Mouse (Mus musculus) cerebellum, adult 2 months (tissue): Measurements from ENCODE around the gene Srm. TPM values are rescaled to one million over a fixed set of nuclear protein-coding genes. Genes with fewer than 3 reads are reported as not detected.

Experiments
- DNase-seq, 2 experiments: peaks; one replicate each; pipeline ENCODE4 v3.0.0; 2021
- H3K27ac ChIP-seq: fragments of 200-500 bp; 2 replicates; pipeline ENCODE4 v1.5.1; 2012; ENCODE audit warnings: low read length, control low read depth, inconsistent platforms; ENCODE audit not compliant: insufficient read depth
- H3K27me3 ChIP-seq: fragments of 200-500 bp; 2 replicates; pipeline ENCODE4 v1.6.1; 2012; ENCODE audit warnings: inconsistent platforms, mild to moderate bottlenecking, low read length, moderate library complexity; ENCODE audit not compliant: control insufficient read depth, insufficient read depth
- H3K4me1 ChIP-seq: fragments of 200-500 bp; 2 replicates; pipeline ENCODE4 v1.6.1; 2011; ENCODE audit warnings: low read length; ENCODE audit not compliant: control insufficient read depth, insufficient read depth
- H3K4me3 ChIP-seq: fragments of 200-500 bp; replicated peaks from 2 replicates; pipeline ENCODE3; 2011; ENCODE audit warnings: mild to moderate bottlenecking, low read depth, low read length, control low read depth; ENCODE audit not compliant: insufficient read depth
- CTCF ChIP-seq: fragments of 200-500 bp; IDR thresholded peaks from 2 replicates; pipeline ENCODE4 v1.5.1; 2011; ENCODE audit warnings: low read depth, mild to moderate bottlenecking, control low read depth, low read length, moderate library complexity, borderline replicate concordance; ENCODE audit not compliant: insufficient read depth
- POLR2A ChIP-seq: fragments of 200-500 bp; IDR thresholded peaks from 2 replicates; pipeline ENCODE4 v1.6.1; 2011; ENCODE audit warnings: low read length, control low read depth, borderline replicate concordance; ENCODE audit not compliant: insufficient read depth
- WGBS: fragments of 180-500 bp; shearing (Covaris S2); methylation state at CpG from one replicate; pipeline ENCODE4 v1.1.7; 2018; 5-methylcytosine and 5-hydroxymethylcytosine counted together
- polyA plus RNA-seq: library from polyadenylated mRNA; depleted of rRNA; stranded (reverse); fragments of >200 nt; gene quantifications from 2 replicates; pipeline ENCODE4 v1.2.3, GENCODE M21; 2012; rRNA removed

Gene Srm
- 68.9 and 75.8 TPM in 2 replicates for polyA plus RNA-seq

DNA sequence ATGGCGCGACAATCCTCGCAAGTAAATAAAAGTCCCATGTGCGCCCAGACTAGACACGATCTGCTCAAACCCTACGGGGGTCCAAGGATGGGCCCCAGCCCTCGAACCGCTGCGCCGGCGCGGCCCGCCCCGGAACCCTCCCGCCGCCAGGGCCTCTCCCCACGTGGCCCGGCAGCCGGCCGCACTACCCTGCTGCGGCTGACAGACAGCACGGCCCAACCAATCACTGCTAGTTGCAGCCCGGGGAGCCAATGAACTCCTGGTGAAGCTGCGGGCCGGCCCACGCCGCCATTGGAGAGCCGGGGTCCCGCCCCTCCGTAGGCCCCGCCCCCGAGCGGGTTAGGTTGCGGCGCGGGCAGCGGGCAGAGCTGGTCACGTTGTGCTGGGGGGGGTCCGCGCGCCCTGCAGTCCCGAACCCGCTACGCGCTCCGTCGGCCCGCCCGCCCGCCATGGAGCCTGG, at the start of gene Srm:
Srm (plus strand) TSS at position 333 of the 460 bp plus-strand sequence.
- H3K27ac ChIP-seq, result peak within 1 kb of the TSS; percentile 75
- H3K4me1 ChIP-seq, result peaks cover 20% of the 10 kb centered on the region
- peak; percentile 96 to 99 for DNase-seq
- TF ChIP-seq CTCF (no peak), POLR2A (peak; percentile 20; the same call in 1 of the 2 replicates)
- H3K4me3 ChIP-seq, result peak within 1 kb of the TSS; percentile 99
- under 1% methylated on average over 46 of the region's 50 CpGs for WGBS
- no peaks in the 10 kb centered on the region for H3K27me3 ChIP-seq

DNA sequence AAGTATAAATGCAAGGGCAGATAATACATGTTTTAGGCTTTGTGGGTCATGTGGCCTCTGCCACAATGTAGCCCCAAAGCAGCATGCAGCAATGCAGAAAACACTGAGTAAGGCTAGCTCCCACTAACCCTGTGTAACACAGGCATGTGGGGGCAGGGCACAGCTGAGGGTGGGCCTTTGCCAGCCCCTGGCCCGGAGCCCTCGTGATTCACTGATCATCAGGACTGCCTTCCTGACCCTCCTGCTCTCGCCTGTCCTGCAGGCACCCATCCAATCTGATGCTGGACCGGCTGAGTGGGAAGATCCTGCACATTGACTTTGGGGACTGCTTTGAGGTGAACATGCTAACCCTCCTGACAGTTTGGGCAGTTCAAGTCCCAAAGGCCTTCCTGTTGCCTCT, 42.2 kb upstream of the Srm start:
- Histone ChIP-seq H3K27me3 (no peaks in the 10 kb centered on the region), H3K4me1 (no peaks in the 10 kb centered on the region), H3K4me3 (no peak overlapping the region), H3K27ac (no peak overlapping the region)
- no peak for TF ChIP-seq POLR2A
- no peak for TF ChIP-seq CTCF
- no peak for DNase-seq
- 21% methylated on average over 4 of the region's 4 CpGs for WGBS

DNA sequence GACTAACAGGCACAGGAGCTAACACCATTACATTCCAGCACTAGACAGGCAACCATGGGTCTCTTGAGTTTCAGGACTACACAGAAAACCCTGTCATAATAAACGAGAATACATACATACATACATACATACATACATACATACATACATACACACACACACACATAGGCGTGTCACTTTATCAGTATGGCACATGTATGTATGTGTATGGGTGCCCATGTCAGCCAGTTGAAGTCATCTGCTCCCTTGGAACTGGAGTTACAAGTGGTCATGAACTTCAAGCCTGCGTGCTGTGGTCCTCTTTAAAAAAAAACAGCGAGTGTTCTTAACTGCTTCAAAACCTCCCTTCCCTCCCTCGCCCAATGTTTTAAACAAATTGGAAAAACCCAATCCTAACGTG, 33.5 kb upstream of the Srm start:
- no peaks in the 10 kb centered on the region for H3K27me3 ChIP-seq
- 25% methylated on average over 6 of the region's 6 CpGs for WGBS
- H3K4me3 ChIP-seq, result peak overlapping the region; percentile 67
- TF ChIP-seq POLR2A (no peak), CTCF (no peak)
- H3K27ac ChIP-seq, result no peak overlapping the region; the same call in 1 of the 2 replicates
- no peaks in the 10 kb centered on the region for H3K4me1 ChIP-seq
- no peak for DNase-seq

DNA sequence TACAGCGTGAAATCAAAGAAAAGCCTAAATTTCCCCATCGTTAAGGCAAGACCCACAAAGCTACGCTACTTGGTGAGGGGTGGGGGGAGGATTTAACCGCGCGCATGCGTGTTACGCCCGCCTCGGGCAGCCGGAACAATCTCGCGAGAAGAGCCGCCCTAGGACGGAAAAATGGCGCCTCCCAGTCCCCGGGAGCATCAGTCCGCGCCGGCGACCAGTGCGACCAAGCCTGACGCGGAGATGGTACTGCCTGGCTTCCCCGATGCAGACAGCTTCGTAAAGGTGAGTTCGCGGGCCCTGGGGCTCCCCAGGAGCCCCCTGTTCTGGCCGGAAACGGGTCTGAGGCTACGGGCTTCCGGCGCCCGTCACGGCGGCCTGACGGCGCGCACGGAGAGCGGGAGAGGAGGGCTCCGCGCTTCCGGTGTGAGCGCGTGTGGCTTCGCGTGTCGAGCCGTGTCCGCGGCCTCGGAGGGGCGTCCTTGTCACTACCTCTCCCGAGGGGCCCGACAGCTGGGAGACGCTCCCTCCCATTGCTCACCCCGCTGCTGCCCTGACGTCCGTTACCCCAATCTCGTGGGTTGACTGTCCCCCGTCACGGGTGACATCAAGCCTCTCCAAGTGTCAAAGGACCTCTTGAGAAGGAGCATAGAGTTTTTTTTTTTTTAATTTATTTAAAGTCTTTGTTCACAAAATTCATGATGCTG, 32.9 kb upstream of the Srm start, which contains the start of gene Exosc10:
Exosc10 (plus strand) TSS at position 133 of the 704 bp plus-strand sequence.
- DNase-seq, result peak; percentile 84 to 91
- under 1% methylated on average over 63 of the region's 63 CpGs for WGBS
- no peak for TF ChIP-seq CTCF
- peak; percentile 87; the same call in 1 of the 2 replicates for TF ChIP-seq POLR2A
- peak within 1 kb of the TSS; percentile 67 for H3K4me3 ChIP-seq
- H3K27ac ChIP-seq, result peak within 1 kb of the TSS; percentile 37
- no peaks in the 10 kb centered on the region for H3K4me1 ChIP-seq
- no peaks in the 10 kb centered on the region for H3K27me3 ChIP-seq

DNA sequence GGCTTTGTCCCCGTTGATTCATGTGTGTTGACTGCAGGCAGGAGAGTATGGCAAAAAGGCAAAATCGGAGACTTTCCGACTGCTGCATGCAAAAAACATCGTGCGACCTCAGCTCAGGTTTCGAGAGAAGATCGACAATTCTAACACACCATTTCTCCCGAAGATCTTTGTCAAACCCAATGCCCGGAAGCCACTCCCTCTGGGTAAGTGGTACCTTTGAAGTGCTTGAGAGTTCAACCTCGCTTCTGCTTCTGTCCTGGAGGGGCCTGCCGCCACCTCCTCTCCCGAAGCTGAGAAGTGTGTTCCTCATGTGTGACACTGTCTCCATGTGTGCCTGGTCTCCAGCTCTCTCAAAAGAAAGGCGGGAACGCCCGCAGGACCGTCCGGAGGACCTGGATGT, 28.6 kb upstream of the Srm start:
- Histone ChIP-seq H3K4me3 (no peak overlapping the region), H3K27me3 (no peaks in the 10 kb centered on the region), H3K27ac (no peak overlapping the region), H3K4me1 (no peaks in the 10 kb centered on the region)
- 92% methylated on average over 17 of the region's 17 CpGs for WGBS
- DNase-seq, result no peak
- no peak for TF ChIP-seq CTCF
- no peak for TF ChIP-seq POLR2A

DNA sequence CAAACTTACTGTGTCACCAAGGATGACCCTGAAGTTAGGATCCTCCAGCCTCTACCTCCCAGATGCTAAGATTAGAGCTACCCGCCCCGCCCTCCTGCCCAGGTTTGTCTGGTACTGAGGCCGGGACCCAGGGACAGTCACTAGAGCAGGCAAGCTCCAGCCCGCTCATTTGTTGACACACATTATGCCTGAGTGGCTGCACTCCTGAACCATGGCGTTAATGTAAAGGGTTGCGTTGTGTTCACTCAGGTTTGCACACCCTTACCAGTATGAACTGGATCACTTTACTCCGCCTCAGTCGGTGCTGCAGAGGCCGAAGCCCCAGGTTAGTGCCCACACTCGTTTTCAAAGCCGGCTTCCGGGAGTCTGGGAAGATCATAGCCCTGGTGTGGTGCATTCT, 27.7 kb upstream of the Srm start:
- TF ChIP-seq CTCF (no peak), POLR2A (no peak)
- Histone ChIP-seq H3K27me3 (no peaks in the 10 kb centered on the region), H3K4me3 (no peak overlapping the region), H3K27ac (no peak overlapping the region), H3K4me1 (no peaks in the 10 kb centered on the region)
- DNase-seq, result no peak
- WGBS, result 95% methylated on average over 12 of the region's 12 CpGs

DNA sequence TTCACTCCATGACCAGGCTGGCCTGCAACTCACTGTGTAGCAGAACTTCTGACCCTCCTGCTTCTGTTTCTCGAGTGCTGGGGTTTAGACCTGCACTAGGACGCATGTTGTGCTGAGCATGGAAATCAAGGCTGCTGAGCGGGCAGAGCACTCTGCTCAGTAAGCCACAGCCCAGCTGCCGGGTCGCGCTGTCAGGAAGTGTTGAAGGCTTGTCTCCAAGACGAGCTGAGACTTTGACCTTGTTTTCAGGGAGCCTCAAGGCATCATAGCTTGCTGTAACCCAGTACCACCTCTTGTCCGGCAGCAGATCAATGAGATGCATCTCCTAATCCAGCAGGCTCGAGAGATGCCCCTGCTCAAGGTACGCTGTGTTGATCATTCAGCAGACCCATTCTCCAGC, 21.2 kb upstream of the Srm start:
- Histone ChIP-seq H3K4me1 (no peaks in the 10 kb centered on the region), H3K27ac (no peak overlapping the region), H3K27me3 (no peaks in the 10 kb centered on the region), H3K4me3 (no peak overlapping the region)
- DNase-seq, result no peak
- TF ChIP-seq CTCF, result no peak
- TF ChIP-seq POLR2A, result no peak
- 88% methylated on average over 10 of the region's 10 CpGs for WGBS

DNA sequence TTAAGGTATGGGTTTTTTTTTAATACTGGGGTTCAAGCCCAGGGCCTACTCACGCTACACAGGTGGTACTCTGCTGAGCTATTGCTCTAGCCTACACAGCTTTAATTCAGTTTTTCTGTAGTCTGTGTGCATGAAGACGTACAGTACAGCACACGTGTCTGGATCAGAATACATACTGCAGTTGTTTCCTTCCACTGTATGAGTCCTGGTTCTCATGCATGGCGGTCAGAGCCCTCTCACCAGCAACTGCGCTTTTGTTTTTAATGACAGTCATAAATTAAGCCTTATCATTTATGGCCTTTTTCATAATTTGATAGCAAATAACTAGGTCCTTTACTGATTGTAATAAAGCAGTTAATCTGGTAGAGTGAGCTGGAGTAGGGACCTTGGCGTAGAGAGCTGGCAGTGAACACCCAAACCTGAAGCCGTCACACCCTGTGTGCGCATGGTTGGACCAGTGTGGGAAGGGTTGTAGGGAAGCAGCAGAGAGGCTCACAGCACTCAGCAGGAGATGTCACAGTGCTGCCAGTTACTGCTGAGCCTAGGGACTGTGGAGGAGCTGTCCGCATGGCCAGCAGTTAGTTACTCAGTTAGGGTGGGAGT, 20.5 kb upstream of the Srm start:
- H3K4me1 ChIP-seq, result no peaks in the 10 kb centered on the region
- no peak overlapping the region for H3K27ac ChIP-seq
- H3K27me3 ChIP-seq, result no peaks in the 10 kb centered on the region
- WGBS, result 65% methylated on average over 9 of the region's 9 CpGs
- no peak overlapping the region for H3K4me3 ChIP-seq
- TF ChIP-seq POLR2A (no peak), CTCF (no peak)
- DNase-seq, result no peak
